Mouse (Mus musculus) ES-E14 (cell line): ENCODE measurements around the gene Ank3.

Experiments
- HCFC1 ChIP-seq: IDR thresholded peaks from 2 replicates; pipeline ENCODE4 v1.6.1; 2012; ENCODE audit warnings: low read length, inconsistent platforms, borderline replicate concordance; ENCODE audit not compliant: insufficient read depth
- ZC3H11A ChIP-seq: IDR thresholded peaks from 2 replicates; pipeline ENCODE4 v1.6.1; 2012; ENCODE audit warnings: low read depth, mild to moderate bottlenecking, inconsistent platforms, low read length, borderline replicate concordance

- no peak for TF ChIP-seq HCFC1
- TF ChIP-seq ZC3H11A: no peak
Measured at GRCm38 (mm10) chr10:69645311-69645802, 246.8 kb downstream of the Ank3 start.
